Mouse (Mus musculus) myocyte (in vitro differentiated cells): Measurements from ENCODE around the gene Cyp2e1.

Experiments used
- CEBPB ChIP-seq: IDR thresholded peaks from 2 replicates; pipeline ENCODE4 v1.6.1; 2011; ENCODE audit warnings: mild to moderate bottlenecking, moderate library complexity; ENCODE audit not compliant: poor library complexity, insufficient read depth, severe bottlenecking
- MAX ChIP-seq: IDR thresholded peaks from one replicate; pipeline ENCODE4 v1.6.1; 2011; ENCODE audit warnings: low read depth, mild to moderate bottlenecking, control low read depth
- MYOD1 ChIP-seq, 3 experiments: IDR thresholded peaks; one replicate each; pipeline ENCODE4 v1.6.1; 2011; ENCODE audit warnings: control low read depth in 2 of 3, low read depth in 2 of 3, mild to moderate bottlenecking in 2 of 3, moderate library complexity in 1 of 3; ENCODE audit not compliant: insufficient read length in 2 of 3, control insufficient read depth in 1 of 3
- MYOG ChIP-seq, 3 experiments: IDR thresholded peaks; one replicate each; pipeline ENCODE4 v1.6.1; 2011; ENCODE audit warnings: control low read depth in 2 of 3, low read depth in 2 of 3, mild to moderate bottlenecking in 2 of 3; ENCODE audit not compliant: insufficient read length in 2 of 3, control insufficient read depth in 1 of 3, insufficient read depth in 1 of 3
- POLR2A ChIP-seq: IDR thresholded peaks from one replicate; pipeline ENCODE4 v1.6.1; 2011; ENCODE audit warnings: low read depth, mild to moderate bottlenecking, control low read depth, moderate library complexity; ENCODE audit not compliant: insufficient read length
- POLR2AphosphoS2 ChIP-seq: IDR thresholded peaks from one replicate; pipeline ENCODE4 v1.6.1; 2011; ENCODE audit warnings: low read depth, control low read depth; ENCODE audit not compliant: insufficient read length
- REST ChIP-seq: IDR thresholded peaks from one replicate; pipeline ENCODE4 v1.6.1; 2011; ENCODE audit warnings: mild to moderate bottlenecking, control low read depth, moderate library complexity; ENCODE audit not compliant: insufficient read depth, insufficient read length
- TCF12 ChIP-seq: IDR thresholded peaks from one replicate; pipeline ENCODE4 v1.6.1; 2011; ENCODE audit warnings: mild to moderate bottlenecking, control low read depth; ENCODE audit not compliant: poor library complexity, insufficient read depth, severe bottlenecking
- TCF3 ChIP-seq: IDR thresholded peaks from one replicate; pipeline ENCODE4 v1.6.1; 2011; ENCODE audit warnings: low read depth, control low read depth; ENCODE audit not compliant: insufficient read length
- USF1 ChIP-seq: IDR thresholded peaks from one replicate; pipeline ENCODE4 v1.6.1; 2011; ENCODE audit warnings: low read depth, mild to moderate bottlenecking, control low read depth, moderate library complexity

DNA sequence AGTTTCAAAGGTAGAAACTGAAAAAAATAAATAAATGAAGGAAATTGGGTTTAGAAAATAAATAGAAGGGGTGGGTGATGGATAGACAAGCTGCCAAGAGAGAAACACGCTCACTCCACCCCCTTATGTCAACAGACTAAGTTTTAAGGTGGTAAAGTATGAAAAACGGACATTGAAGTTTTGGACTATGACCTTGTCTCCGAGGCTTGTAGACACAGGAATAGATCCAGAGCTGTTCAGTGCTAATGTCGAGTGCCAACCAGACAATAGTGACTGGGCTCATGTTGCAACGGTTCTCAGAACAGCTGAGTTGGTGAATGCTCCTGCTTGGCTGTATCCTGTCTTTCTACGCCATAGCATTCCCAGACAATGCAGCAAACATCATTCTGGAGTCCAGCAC is 42.4 kb upstream of the Cyp2e1 start:
- TF ChIP-seq POLR2A (no peak), MYOD1 (IDR thresholded peaks at IDR 0.05; ENCODE audit: control insufficient read depth in 1 of 3, insufficient read length in 2 of 3, low read depth in 2 of 3) (no peak), MAX (no peak), TCF12 (no peak), CEBPB (no peak), USF1 (no peak), POLR2AphosphoS2 (no peak), MYOG (IDR thresholded peaks at IDR 0.05; ENCODE audit: control insufficient read depth in 1 of 3, insufficient read depth in 1 of 3, insufficient read length in 2 of 3, low read depth in 2 of 3) (no peak), REST (no peak), TCF3 (no peak)
